Mouse (Mus musculus) intestine, postnatal 0 days (tissue): ENCODE data around the gene Sdc4. TPM values are rescaled to one million over a fixed set of nuclear protein-coding genes. Genes with fewer than 3 reads are reported as not detected.

ENCODE experiments used
- ATAC-seq: fragments of 200-750 bp; cut with Nextera tagmentation; 2 replicates; pipeline ENCODE4 v1.8.0; 2017; ENCODE audit warnings: mild to moderate bottlenecking, moderate TSS enrichment, moderate library complexity
- H3K27ac ChIP-seq: fragments of 300-500 bp; sonication (generic); 2 replicates; pipeline ENCODE4 v1.5.1; 2014; ENCODE audit warnings: mild to moderate bottlenecking, low read depth, low read length, moderate library complexity
- H3K27me3 ChIP-seq: fragments of 300-500 bp; sonication (generic); replicated peaks from 2 replicates; pipeline ENCODE4 v1.6.1; 2014; ENCODE audit warnings: low read length, mixed read lengths; ENCODE audit not compliant: control insufficient read depth, insufficient read depth
- H3K36me3 ChIP-seq: fragments of 300-500 bp; sonication (generic); 2 replicates; pipeline ENCODE4 v1.6.1; 2014; ENCODE audit warnings: mild to moderate bottlenecking, moderate library complexity; ENCODE audit not compliant: control insufficient read depth, insufficient read depth
- H3K4me1 ChIP-seq: fragments of 300-500 bp; sonication (generic); replicated peaks from 2 replicates; pipeline ENCODE4 v1.6.1; 2014; ENCODE audit warnings: antibody characterized with exemption, low read length, mixed read lengths; ENCODE audit not compliant: control insufficient read depth, insufficient read depth
- H3K4me2 ChIP-seq: fragments of 300-500 bp; sonication (generic); replicated peaks from 2 replicates; pipeline ENCODE4 v1.6.1; 2014; ENCODE audit warnings: low read depth, mild to moderate bottlenecking, moderate library complexity
- H3K4me3 ChIP-seq: fragments of 300-500 bp; sonication (generic); 2 replicates; pipeline ENCODE4 v1.5.1; 2014; ENCODE audit warnings: low read depth, low read length
- H3K9ac ChIP-seq: fragments of 300-500 bp; sonication (generic); 2 replicates; pipeline ENCODE4 v1.6.1; 2014; ENCODE audit warnings: mild to moderate bottlenecking, low read depth, low read length
- H3K9me3 ChIP-seq: fragments of 300-500 bp; sonication (generic); 2 replicates; pipeline ENCODE4 v1.6.1; 2016; ENCODE audit warnings: mixed run types; ENCODE audit not compliant: control insufficient read depth
- CTCF ChIP-seq: sonication (generic); IDR thresholded peaks from 2 replicates; pipeline ENCODE4 v1.5.1; 2016; ENCODE audit warnings: low read depth, mild to moderate bottlenecking, control low read depth, antibody characterized with exemption, moderate library complexity
- WGBS: fragments of 180-500 bp; shearing (Covaris S2); extraction: QIAGEN DNeasy Blood & Tissue Kit; methylation state at CpG from one replicate; pipeline ENCODE4 v1.1.7; 2014; 5-methylcytosine and 5-hydroxymethylcytosine counted together
- polyA plus RNA-seq: library from polyadenylated mRNA; unstranded; fragments of >200 nt; fragmentation: Nextera tagmentation; extraction: Ambion mirVana; gene quantifications from 2 replicates; pipeline ENCODE4 v1.2.1, GENCODE M21; 2015

Sdc4 gene
- polyA plus RNA-seq, 1 experiment from 2014 or later, result 92.0 TPM

GRCm38 (mm10) chr2:164429881-164430615, 13.6 kb downstream of the Sdc4 start:
- no peak for ATAC-seq
- peaks cover 51% of the 10 kb centered on the region for H3K36me3 ChIP-seq
- H3K9ac ChIP-seq, result no peak overlapping the region
- no peak overlapping the region for H3K4me3 ChIP-seq
- no peaks in the 10 kb centered on the region for H3K9me3 ChIP-seq
- WGBS, result 54% methylated on average over 15 of the region's 15 CpGs
- H3K27me3 ChIP-seq, result no peaks in the 10 kb centered on the region
- peak overlapping the region; percentile 60 for H3K4me2 ChIP-seq
- TF ChIP-seq CTCF, result no peak
- no peak overlapping the region for H3K27ac ChIP-seq
- H3K4me1 ChIP-seq, result peaks cover 41% of the 10 kb centered on the region

- Histone ChIP-seq H3K9me3 (no peaks in the 10 kb centered on the region), H3K4me3 (no peak overlapping the region), H3K27ac (no peak overlapping the region), H3K36me3 (peaks cover 59% of the 10 kb centered on the region), H3K27me3 (no peaks in the 10 kb centered on the region), H3K4me1 (peaks cover 27% of the 10 kb centered on the region), H3K4me2 (no peak overlapping the region), H3K9ac (no peak overlapping the region)
- no peak for ATAC-seq
- WGBS, result 26% methylated on average over 5 of the region's 5 CpGs
- TF ChIP-seq CTCF, result no peak
These were observed 15.2 kb downstream of the Sdc4 start for GRCm38 (mm10) chr2:164428451-164428850.

- no peak for ATAC-seq
- peaks cover 16% of the 10 kb centered on the region for H3K4me1 ChIP-seq
- H3K9me3 ChIP-seq, result no peaks in the 10 kb centered on the region
- no peak overlapping the region for H3K27ac ChIP-seq
- no peak overlapping the region for H3K4me3 ChIP-seq
- 73% methylated on average over 5 of the region's 5 CpGs for WGBS
- H3K36me3 ChIP-seq, result peaks cover 62% of the 10 kb centered on the region
- TF ChIP-seq CTCF, result no peak
- no peak overlapping the region for H3K9ac ChIP-seq
- no peaks in the 10 kb centered on the region for H3K27me3 ChIP-seq
- H3K4me2 ChIP-seq, result no peak overlapping the region
These were observed 16.7 kb downstream of the Sdc4 start for GRCm38 (mm10) chr2:164426952-164427351.

GRCm38 (mm10) chr2:164426121-164426520, 17.6 kb downstream of the Sdc4 start:
- peaks cover 8% of the 10 kb centered on the region; the same call in 1 of the 2 replicates for H3K4me1 ChIP-seq
- no peaks in the 10 kb centered on the region for H3K9me3 ChIP-seq
- no peak for TF ChIP-seq CTCF
- no peak for ATAC-seq
- H3K9ac ChIP-seq, result no peak overlapping the region
- no peaks in the 10 kb centered on the region for H3K27me3 ChIP-seq
- WGBS, result 30% methylated on average over 12 of the region's 12 CpGs
- no peak overlapping the region for H3K4me3 ChIP-seq
- no peak overlapping the region for H3K27ac ChIP-seq
- peaks cover 62% of the 10 kb centered on the region for H3K36me3 ChIP-seq
- no peak overlapping the region for H3K4me2 ChIP-seq

- Histone ChIP-seq H3K27me3 (no peaks in the 10 kb centered on the region), H3K9ac (no peak overlapping the region), H3K4me1 (0 out of 2 replicates have a peak, but pooled peaks cover 1% of the 10 kb centered on the region), H3K36me3 (peaks cover 61% of the 10 kb centered on the region), H3K4me2 (no peak overlapping the region), H3K27ac (no peak overlapping the region), H3K4me3 (no peak overlapping the region), H3K9me3 (no peaks in the 10 kb centered on the region)
- 74% methylated on average over 5 of the region's 5 CpGs for WGBS
- ATAC-seq, result no peak
- no peak for TF ChIP-seq CTCF
These were observed 18.3 kb downstream of the Sdc4 start for GRCm38 (mm10) chr2:164425401-164425800.

- 90% methylated on average over 8 of the region's 8 CpGs for WGBS
- H3K36me3 ChIP-seq, result peaks cover 51% of the 10 kb centered on the region
- no peak overlapping the region for H3K27ac ChIP-seq
- no peaks in the 10 kb centered on the region for H3K27me3 ChIP-seq
- H3K4me3 ChIP-seq, result no peak overlapping the region
- no peak overlapping the region for H3K4me2 ChIP-seq
- TF ChIP-seq CTCF, result no peak
- H3K9ac ChIP-seq, result no peak overlapping the region
- no peak for ATAC-seq
- no peaks in the 10 kb centered on the region for H3K9me3 ChIP-seq
- no peaks in the 10 kb centered on the region for H3K4me1 ChIP-seq
These were observed 19.3 kb downstream of the Sdc4 start for GRCm38 (mm10) chr2:164424406-164424805.

GRCm38 (mm10) chr2:164423464-164423863, 20.2 kb downstream of the Sdc4 start:
- Histone ChIP-seq H3K4me3 (no peak overlapping the region), H3K4me1 (no peaks in the 10 kb centered on the region), H3K36me3 (peaks cover 42% of the 10 kb centered on the region), H3K27ac (peak overlapping the region; percentile 82), H3K4me2 (no peak overlapping the region), H3K9me3 (no peaks in the 10 kb centered on the region), H3K9ac (no peak overlapping the region), H3K27me3 (no peaks in the 10 kb centered on the region)
- TF ChIP-seq CTCF, result no peak
- peak; percentile 12; the same call in 1 of the 2 replicates for ATAC-seq
- WGBS, result 73% methylated on average over 11 of the region's 11 CpGs
